Mouse (Mus musculus): Measurements from ENCODE around the gene Nrm. TPM values are rescaled to one million over a fixed set of nuclear protein-coding genes. Genes with fewer than 3 reads are reported as not detected.

The Nrm gene
- total and polyA plus RNA-seq, 3 experiments = 11.1 to 49.9 TPM; not detected in 1

DNA sequence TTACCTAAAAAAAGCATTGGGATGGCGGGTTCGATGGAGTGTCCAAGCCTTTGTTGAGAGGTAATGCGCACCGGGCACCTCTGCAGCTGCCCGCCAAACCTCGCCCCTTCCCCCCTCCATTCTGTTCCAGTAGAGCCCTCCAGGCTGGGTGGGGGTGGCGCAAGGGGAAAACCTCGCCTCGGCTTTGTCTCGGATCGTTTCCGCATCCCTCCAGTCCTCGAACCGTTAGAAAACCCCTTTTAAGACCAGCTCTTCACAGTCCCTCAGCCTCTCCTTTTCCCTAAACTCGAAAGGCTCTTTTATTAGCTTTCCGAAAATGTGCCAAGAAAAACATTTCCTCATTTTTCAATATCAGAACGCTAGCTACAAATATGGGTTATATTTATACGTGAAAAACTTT, 23.6 kb upstream of the Nrm start:
- Histone ChIP-seq H3K27me3 (ENCODE audit: control insufficient read depth in 1 of 2, insufficient read depth in 2 of 2, low read length in 2 of 2) (no peaks in the 10 kb centered on the region), H3K4me1 (ENCODE audit: control insufficient read depth in 1 of 2, insufficient read depth in 2 of 2, low read length in 2 of 2) (peaks cover 0 to 52% of the 10 kb centered on the region in 2 experiments), H3K36me3 (ENCODE audit: control insufficient read depth in 1 of 2, insufficient read depth in 2 of 2, low read length in 2 of 2) (peaks cover 11 to 50% of the 10 kb centered on the region in 2 experiments), H3K27ac (ENCODE audit: control insufficient read depth, low read depth, low read length) (peak overlapping the region; percentile 97), H3K79me2 (ENCODE audit: control insufficient read depth, insufficient read depth, low read length, poor library complexity) (peaks cover 44% of the 10 kb centered on the region), H3K4me3 (ENCODE audit: control insufficient read depth in 1 of 2, insufficient read depth in 1 of 2, low read depth in 2 of 2, low read length in 2 of 2) (peak overlapping the region; percentile 84 to 99), H3K9me3 (replicated peaks; ENCODE audit: insufficient read depth, low read length) (no peaks in the 10 kb centered on the region), H3K9ac (ENCODE audit: control insufficient read depth, low read depth, low read length, poor library complexity, severe bottlenecking) (peak overlapping the region; percentile 99)
- peak; percentile 79 for DNase-seq (ENCODE audit: low read depth, low spot score)
- TF ChIP-seq SIN3A (IDR thresholded peaks at IDR 0.05; ENCODE audit: low read length) = no peak
- TF ChIP-seq POLR2A (IDR thresholded peaks at IDR 0.05; ENCODE audit: control insufficient read depth in 1 of 2, insufficient read depth in 1 of 2, low read depth in 1 of 2, low read length in 2 of 2, poor library complexity in 1 of 2) = peak in 1 of 2 experiments; percentile 48; a peak in 1 of 4 replicates
- no peak for TF ChIP-seq CHD1 (IDR thresholded peaks at IDR 0.05; ENCODE audit: low read depth, low read length)
- no peak for TF ChIP-seq ZKSCAN1 (IDR thresholded peaks at IDR 0.05; ENCODE audit: low read depth, low read length)

DNA sequence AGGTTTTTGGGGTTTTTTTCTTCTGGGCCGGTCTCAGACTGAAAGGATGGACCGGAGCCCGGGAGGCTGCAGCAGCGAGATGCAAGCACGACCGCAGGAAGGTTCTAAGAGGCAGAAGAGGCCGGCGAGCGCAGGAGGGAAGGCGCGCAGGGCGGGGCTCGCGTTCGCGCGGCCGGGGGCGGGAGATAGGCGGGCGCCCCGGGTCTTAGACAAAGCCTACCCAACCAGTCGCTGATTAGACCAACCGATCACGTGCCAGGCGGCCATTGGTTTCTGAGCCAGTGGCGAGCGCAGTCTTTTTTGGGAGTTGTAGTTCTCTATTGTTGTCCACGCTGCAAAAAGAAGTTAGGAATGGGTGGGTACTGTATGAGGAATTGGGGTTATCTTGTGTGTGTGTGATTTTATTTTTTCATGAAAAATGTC, 23.0 kb upstream of the Nrm start, which contains the start of gene Tubb5:
Gene Tubb5, minus strand, starts transcription at position 185 of the 423 bp plus-strand sequence.
- Histone ChIP-seq H3K4me3 (ENCODE audit: control insufficient read depth in 1 of 2, insufficient read depth in 1 of 2, low read depth in 2 of 2, low read length in 2 of 2) (peak within 1 kb of the TSS; percentile 84 to 99), H3K4me1 (ENCODE audit: control insufficient read depth in 1 of 2, insufficient read depth in 2 of 2, low read length in 2 of 2) (peaks cover 0 to 51% of the 10 kb centered on the region in 2 experiments; a peak in 3 of 4 replicates), H3K27ac (ENCODE audit: control insufficient read depth, low read depth, low read length) (peak within 1 kb of the TSS; percentile 97), H3K9me3 (replicated peaks; ENCODE audit: insufficient read depth, low read length) (no peaks in the 10 kb centered on the region), H3K9ac (ENCODE audit: control insufficient read depth, low read depth, low read length, poor library complexity, severe bottlenecking) (peak within 1 kb of the TSS; percentile 99), H3K79me2 (ENCODE audit: control insufficient read depth, insufficient read depth, low read length, poor library complexity) (peaks cover 49% of the 10 kb centered on the region), H3K36me3 (ENCODE audit: control insufficient read depth in 1 of 2, insufficient read depth in 2 of 2, low read length in 2 of 2) (peaks cover 11 to 50% of the 10 kb centered on the region in 2 experiments), H3K27me3 (ENCODE audit: control insufficient read depth in 1 of 2, insufficient read depth in 2 of 2, low read length in 2 of 2) (no peaks in the 10 kb centered on the region)
- TF ChIP-seq MAFK (IDR thresholded peaks at IDR 0.05; ENCODE audit: borderline replicate concordance, low read depth, low read length) = no peak
- no peak for TF ChIP-seq ETS1 (IDR thresholded peaks at IDR 0.05; ENCODE audit: low read depth, low read length)
- peak in 1 of 2 experiments; percentile 65; a peak in 2 of 4 replicates for TF ChIP-seq USF2 (IDR thresholded peaks at IDR 0.05; ENCODE audit: borderline replicate concordance in 1 of 2, insufficient read depth in 1 of 2, low read depth in 1 of 2, low read length in 2 of 2)
- peak; percentile 81 to 99 for TF ChIP-seq POLR2A (IDR thresholded peaks at IDR 0.05; ENCODE audit: control insufficient read depth in 1 of 2, insufficient read depth in 1 of 2, low read depth in 1 of 2, low read length in 2 of 2, poor library complexity in 1 of 2)
- TF ChIP-seq SMC3 (IDR thresholded peaks at IDR 0.05; ENCODE audit: low read depth, low read length) = no peak
- TF ChIP-seq CHD2 (IDR thresholded peaks at IDR 0.05; ENCODE audit: low read length) = no peak
- TF ChIP-seq CTCF (IDR thresholded peaks at IDR 0.05 in 2 of 3, conservative IDR thresholded peaks at IDR 0.05 in 1 of 3; ENCODE audit: control insufficient read depth in 1 of 3, insufficient read depth in 1 of 3, low read depth in 2 of 3, low read length in 3 of 3, poor library complexity in 1 of 3, severe bottlenecking in 1 of 3) = 0 out of 6 replicates have a peak, but pooled peaks of 1 of the 3 experiments have one; percentile 3
- TF ChIP-seq ZMIZ1 (IDR thresholded peaks at IDR 0.05; ENCODE audit: low read depth, low read length) = no peak
- no peak for TF ChIP-seq EP300 (IDR thresholded peaks at IDR 0.05; ENCODE audit: low read depth in 1 of 2, low read length in 2 of 2)
- peak; percentile 94 for TF ChIP-seq TBP (IDR thresholded peaks at IDR 0.05; ENCODE audit: low read depth, low read length)
- TF ChIP-seq BHLHE40 (IDR thresholded peaks at IDR 0.05; ENCODE audit: borderline replicate concordance, low read depth, low read length) = no peak
- peak; percentile 9; the same call in 1 of the 2 replicates for TF ChIP-seq GATA1 (IDR thresholded peaks at IDR 0.05; ENCODE audit: low read depth, low read length)
- DNase-seq (ENCODE audit: low read depth, low spot score) = peak; percentile 98

All from MEL (cell line).